ENCODE assay signal across 9 mouse cellular contexts in the genomic region with DNA sequence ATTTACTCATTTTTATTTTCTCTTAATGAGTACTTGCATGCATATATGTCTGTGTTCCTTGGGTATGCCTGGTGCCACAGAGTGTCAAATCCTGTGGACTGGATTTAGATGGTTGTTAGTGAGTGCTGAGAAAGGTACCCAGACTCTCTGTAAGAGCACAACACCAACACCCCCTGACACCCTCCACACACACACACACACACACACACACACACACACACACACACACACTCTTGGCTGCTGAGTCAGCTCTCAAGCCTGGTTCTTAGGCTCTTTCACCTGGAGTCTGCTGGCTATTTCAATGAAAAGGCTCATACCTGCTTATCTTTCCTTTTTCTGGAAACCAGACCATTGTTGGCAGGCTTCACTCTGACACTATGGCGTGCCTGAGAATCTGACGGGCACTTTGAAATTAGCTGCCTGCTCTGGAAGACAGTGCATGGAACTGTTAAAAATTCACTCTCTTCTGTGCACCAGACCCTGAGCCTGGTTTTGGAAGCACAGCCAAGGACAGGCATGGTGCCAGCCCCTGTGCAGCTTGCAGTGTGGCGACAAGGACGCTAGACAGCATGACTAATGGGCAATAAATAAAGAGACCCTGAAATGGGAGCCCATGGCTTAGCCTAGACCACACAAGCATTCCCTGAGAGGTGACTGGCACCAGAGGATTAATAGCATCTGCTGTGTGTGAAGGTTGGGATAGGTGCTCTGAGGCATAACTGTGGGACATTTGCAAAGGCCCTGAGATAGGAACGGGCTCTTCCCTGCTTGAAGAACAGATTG. TPM values are rescaled to one million over a fixed set of nuclear protein-coding genes. Genes with fewer than 3 reads are reported as not detected.
A peak's percentile ranks its signal among the peaks of the same experiment; 100 is the strongest.
DNase-seq lines count a peak whose midpoint lies in the region; ATAC-seq lines count a peak whose summit lies in the region.
"Had no signal": no experiment of that assay in that cellular context is flagged by ENCODE, and none has a peak within 500 bp of the region (broad histone marks: within the 10 kb centered on the region; RNA-seq: fewer than 3 reads in every experiment).

No protein-coding gene starts in this region.

- DNase-seq in gastrocnemius, postnatal 10 days, result peak; percentile 58
- no peak for DNase-seq in gastrocnemius, adult 8-10 months (ENCODE audit: low spot score in 2 of 2)
- peak; percentile 91 for DNase-seq in adrenal gland, postnatal 10 days
- DNase-seq in gastrocnemius, postnatal 25 days, result peak; percentile 11
- peak; percentile 70 for DNase-seq in kidney, postnatal 10 days
- DNase-seq in thymus, adult 18-20 months, result no peak

- WGBS in midbrain, embryonic 15.5 days, result 36% methylated on average over 5 of the region's 5 CpGs

- H3K27me3 ChIP-seq in midbrain, embryonic 15.5 days (replicated peaks), result no peaks in the 10 kb centered on the region
- H3K27me3 ChIP-seq: CH12.LX had no signal

- H3K4me1 ChIP-seq in midbrain, embryonic 15.5 days, result no peaks in the 10 kb centered on the region

- no peaks in the 10 kb centered on the region for H3K9me3 ChIP-seq in midbrain, embryonic 15.5 days

- no peak overlapping the region for H3K4me3 ChIP-seq in midbrain, embryonic 15.5 days

- ATAC-seq in midbrain, embryonic 15.5 days (replicated peaks), result peak; percentile 91
- no peak for ATAC-seq in granulocyte monocyte progenitor cell, adult 5-6 weeks (replicated peaks; ENCODE audit: poor library complexity, severe bottlenecking)

- H3K27ac ChIP-seq in midbrain, embryonic 15.5 days, result no peak overlapping the region

- no peak overlapping the region for H3K9ac ChIP-seq in midbrain, embryonic 15.5 days

- no peaks in the 10 kb centered on the region for H3K36me3 ChIP-seq in midbrain, embryonic 15.5 days (replicated peaks)

- no peak overlapping the region for H3K4me2 ChIP-seq in midbrain, embryonic 15.5 days

RNA-seq across cellular contexts. Expression of a gene that starts 49.2 kb away (rescaled TPM):
- 10 to 100 TPM; 18.0 to 25.9 TPM for total RNA-seq in gastrocnemius, postnatal 10 days (2021)
- 10 to 100 TPM; 21.4 to 27.9 (median 24.4) TPM for total RNA-seq in gastrocnemius, adult 8-10 months (2022)
- total RNA-seq in adrenal gland, postnatal 10 days (2021), result 10 to 100 TPM; 25.5 to 34.1 TPM
- 10 to 100 TPM; 15.0 to 15.2 TPM for total RNA-seq in gastrocnemius, postnatal 25 days (2021)
- polyA plus RNA-seq in midbrain, embryonic 15.5 days (2015; fragmentation: Nextera tagmentation; extraction: Ambion mirVana), result 6.6 and 6.7 TPM in 2 replicates
- total RNA-seq in granulocyte monocyte progenitor cell, adult 5-6 weeks (2014; fragmentation: Nextera tagmentation), result not detected in 2 replicates
- not detected in 2 replicates for total RNA-seq in granulocyte monocyte progenitor cell, adult 5-6 weeks (2017)

Comparison
In these comparisons a context has a peak if more than half of its experiments do, and no peak if none do; other contexts are left out.
1. DNase-seq: peak in gastrocnemius, postnatal 10 days (single experiment), adrenal gland, postnatal 10 days (single experiment), gastrocnemius, postnatal 25 days (single experiment) and kidney, postnatal 10 days (single experiment); none in gastrocnemius, adult 8-10 months (0 of 2) and thymus, adult 18-20 months (0 of 2).
2. RNA of a gene that starts 49.2 kb away (total RNA-seq): 25.5 to 34.1 TPM in adrenal gland, postnatal 10 days, 18.0 to 25.9 TPM in gastrocnemius, postnatal 10 days, 21.4 to 27.9 TPM in gastrocnemius, adult 8-10 months and 15.0 to 15.2 TPM in gastrocnemius, postnatal 25 days; not detected in granulocyte monocyte progenitor cell, adult 5-6 weeks; every median in the first group is over 10 times any median in the second.